Mouse (Mus musculus): Measurements from ENCODE around the gene Shpk. TPM values are rescaled to one million over a fixed set of nuclear protein-coding genes. Genes with fewer than 3 reads are reported as not detected.
A peak's percentile ranks its signal among the peaks of the same experiment; 100 is the strongest.

Gene Shpk
- total RNA-seq, 1 experiment: 2.3 TPM

- Histone ChIP-seq H3K9me3 (ENCODE audit: control insufficient read depth, insufficient read depth, low read depth, low read length) (no peaks in the 10 kb centered on the region), H3K4me1 (ENCODE audit: control insufficient read depth in 2 of 2, insufficient read depth in 2 of 2, low read length in 2 of 2, poor library complexity in 1 of 2) (no peaks in the 10 kb centered on the region), H3K9ac (ENCODE audit: insufficient read depth, low read depth, low read length, poor library complexity, severe bottlenecking) (no peak overlapping the region), H3K36me3 (ENCODE audit: control insufficient read depth, insufficient read depth, low read length, poor library complexity, severe bottlenecking) (no peaks in the 10 kb centered on the region), H3K27ac (ENCODE audit: insufficient read depth, low read depth, low read length, poor library complexity, severe bottlenecking) (no peak overlapping the region), H3K4me3 (ENCODE audit: insufficient read depth in 1 of 2, low read depth in 1 of 2, low read length in 2 of 2, poor library complexity in 1 of 2, severe bottlenecking in 1 of 2) (no peak overlapping the region)
- DNase-seq (ENCODE audit: low read depth, low spot score): no peak
- in situ Hi-C loops (cut with MboI; ENCODE audit: low sequenced_read_pairs in 2 of 2, unreplicated experiment in 2 of 2): no loop called here
- no peak for TF ChIP-seq ZNF384 (IDR thresholded peaks at IDR 0.05; ENCODE audit: low read depth, low read length)
- TF ChIP-seq CHD2 (IDR thresholded peaks at IDR 0.05; ENCODE audit: low read depth, low read length): no peak
- TF ChIP-seq MAFK (IDR thresholded peaks at IDR 0.05; ENCODE audit: insufficient read depth, low read depth, low read length): no peak
- TF ChIP-seq ZC3H11A (IDR thresholded peaks at IDR 0.05; ENCODE audit: borderline replicate concordance, low read depth, low read length): no peak
- no peak for TF ChIP-seq HCFC1 (IDR thresholded peaks at IDR 0.05; ENCODE audit: borderline replicate concordance, insufficient read depth, low read length)
Observed at GRCm38 (mm10) chr11:73161616-73162015, 37.6 kb upstream of the Shpk start.

GRCm38 (mm10) chr11:73162284-73162683, 37.0 kb upstream of the Shpk start:
- no peak overlapping the region for H3K4me3 ChIP-seq (ENCODE audit: insufficient read depth in 1 of 2, low read depth in 1 of 2, low read length in 2 of 2, poor library complexity in 1 of 2, severe bottlenecking in 1 of 2)
- no peaks in the 10 kb centered on the region for H3K36me3 ChIP-seq (ENCODE audit: control insufficient read depth, insufficient read depth, low read length, poor library complexity, severe bottlenecking)
- TF ChIP-seq ZNF384 (IDR thresholded peaks at IDR 0.05; ENCODE audit: low read depth, low read length): no peak
- no peak for TF ChIP-seq MAFK (IDR thresholded peaks at IDR 0.05; ENCODE audit: insufficient read depth, low read depth, low read length)
- no peak for TF ChIP-seq HCFC1 (IDR thresholded peaks at IDR 0.05; ENCODE audit: borderline replicate concordance, insufficient read depth, low read length)
- TF ChIP-seq ZC3H11A (IDR thresholded peaks at IDR 0.05; ENCODE audit: borderline replicate concordance, low read depth, low read length): no peak
- TF ChIP-seq CHD2 (IDR thresholded peaks at IDR 0.05; ENCODE audit: low read depth, low read length): no peak
- no peaks in the 10 kb centered on the region; a peak in 1 of 4 replicates for H3K4me1 ChIP-seq (ENCODE audit: control insufficient read depth in 2 of 2, insufficient read depth in 2 of 2, low read length in 2 of 2, poor library complexity in 1 of 2)
- in situ Hi-C loops (cut with MboI; ENCODE audit: low sequenced_read_pairs in 2 of 2, unreplicated experiment in 2 of 2): no loop called here
- H3K9ac ChIP-seq (ENCODE audit: insufficient read depth, low read depth, low read length, poor library complexity, severe bottlenecking): no peak overlapping the region
- no peak overlapping the region for H3K27ac ChIP-seq (ENCODE audit: insufficient read depth, low read depth, low read length, poor library complexity, severe bottlenecking)
- DNase-seq (ENCODE audit: low read depth, low spot score): no peak
- H3K9me3 ChIP-seq (ENCODE audit: control insufficient read depth, insufficient read depth, low read depth, low read length): no peaks in the 10 kb centered on the region

DNA sequence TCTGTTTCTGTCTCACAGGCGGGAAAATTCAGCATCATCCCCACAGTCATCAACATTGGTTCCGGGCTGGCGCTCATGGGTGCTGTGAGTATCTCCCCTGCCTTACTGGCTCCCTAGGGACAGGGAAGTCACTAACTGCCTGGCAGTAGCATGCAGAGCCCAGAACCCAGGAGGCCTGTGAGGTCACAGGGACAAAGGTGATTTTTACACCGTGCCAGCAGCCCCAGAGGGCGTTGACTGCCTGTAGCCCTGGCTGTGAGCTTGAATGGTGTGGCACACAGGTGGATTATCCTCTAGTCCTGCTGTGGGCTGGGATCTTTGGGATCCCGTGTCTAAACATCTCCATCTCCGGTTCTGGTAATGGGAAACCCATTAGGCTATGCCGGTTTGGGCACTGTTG, 31.2 kb upstream of the Shpk start:
- Histone ChIP-seq H3K36me3 (ENCODE audit: control insufficient read depth, insufficient read depth, low read length, poor library complexity, severe bottlenecking) (peaks cover 6% of the 10 kb centered on the region; the same call in 1 of the 2 replicates), H3K27ac (ENCODE audit: insufficient read depth, low read depth, low read length, poor library complexity, severe bottlenecking) (no peak overlapping the region), H3K9ac (ENCODE audit: insufficient read depth, low read depth, low read length, poor library complexity, severe bottlenecking) (peak overlapping the region; percentile 22; the same call in 1 of the 2 replicates), H3K4me3 (ENCODE audit: insufficient read depth in 1 of 2, low read depth in 1 of 2, low read length in 2 of 2, poor library complexity in 1 of 2, severe bottlenecking in 1 of 2) (peak overlapping the region; percentile 37 to 54), H3K4me1 (ENCODE audit: control insufficient read depth in 2 of 2, insufficient read depth in 2 of 2, low read length in 2 of 2, poor library complexity in 1 of 2) (peaks cover 0 to 3% of the 10 kb centered on the region in 2 experiments; a peak in 3 of 4 replicates), H3K9me3 (ENCODE audit: control insufficient read depth, insufficient read depth, low read depth, low read length) (no peaks in the 10 kb centered on the region)
- in situ Hi-C loops (cut with MboI; ENCODE audit: low sequenced_read_pairs in 2 of 2, unreplicated experiment in 2 of 2): no loop called here
- TF ChIP-seq CHD2 (IDR thresholded peaks at IDR 0.05; ENCODE audit: low read depth, low read length) (no peak), MAFK (IDR thresholded peaks at IDR 0.05; ENCODE audit: insufficient read depth, low read depth, low read length) (no peak), ZC3H11A (IDR thresholded peaks at IDR 0.05; ENCODE audit: borderline replicate concordance, low read depth, low read length) (no peak), HCFC1 (IDR thresholded peaks at IDR 0.05; ENCODE audit: borderline replicate concordance, insufficient read depth, low read length) (no peak), ZNF384 (IDR thresholded peaks at IDR 0.05; ENCODE audit: low read depth, low read length) (no peak)
- no peak for DNase-seq (ENCODE audit: low read depth, low spot score)

DNA sequence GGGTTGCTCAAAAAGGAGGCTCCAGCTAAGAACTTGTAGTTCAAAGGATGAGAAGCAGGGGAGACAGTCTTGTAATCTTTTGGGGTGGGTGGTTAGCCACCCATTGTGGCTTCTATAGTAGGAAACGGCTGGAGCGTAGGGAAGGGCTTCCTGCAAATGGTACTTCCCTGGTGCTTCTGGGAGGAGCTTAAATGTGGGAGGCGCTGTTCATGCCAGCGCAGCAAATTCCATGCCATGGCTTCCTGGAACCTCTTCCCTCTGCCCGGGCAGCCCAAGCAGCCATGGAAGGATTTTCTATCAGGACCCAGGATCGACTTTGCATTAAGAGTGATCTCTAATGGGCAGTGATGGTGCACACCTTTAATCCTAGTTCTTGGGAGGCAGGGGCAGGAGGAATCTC, 30.7 kb upstream of the Shpk start:
- in situ Hi-C loops (cut with MboI; ENCODE audit: low sequenced_read_pairs in 2 of 2, unreplicated experiment in 2 of 2): no loop called here
- no peak overlapping the region for H3K9ac ChIP-seq (ENCODE audit: insufficient read depth, low read depth, low read length, poor library complexity, severe bottlenecking)
- H3K36me3 ChIP-seq (ENCODE audit: control insufficient read depth, insufficient read depth, low read length, poor library complexity, severe bottlenecking): peaks cover 6% of the 10 kb centered on the region; the same call in 1 of the 2 replicates
- no peak for TF ChIP-seq ZNF384 (IDR thresholded peaks at IDR 0.05; ENCODE audit: low read depth, low read length)
- no peak for TF ChIP-seq HCFC1 (IDR thresholded peaks at IDR 0.05; ENCODE audit: borderline replicate concordance, insufficient read depth, low read length)
- TF ChIP-seq ZC3H11A (IDR thresholded peaks at IDR 0.05; ENCODE audit: borderline replicate concordance, low read depth, low read length): no peak
- no peak for TF ChIP-seq CHD2 (IDR thresholded peaks at IDR 0.05; ENCODE audit: low read depth, low read length)
- TF ChIP-seq MAFK (IDR thresholded peaks at IDR 0.05; ENCODE audit: insufficient read depth, low read depth, low read length): peak; percentile 73
- no peak overlapping the region for H3K27ac ChIP-seq (ENCODE audit: insufficient read depth, low read depth, low read length, poor library complexity, severe bottlenecking)
- no peaks in the 10 kb centered on the region for H3K9me3 ChIP-seq (ENCODE audit: control insufficient read depth, insufficient read depth, low read depth, low read length)
- H3K4me1 ChIP-seq (ENCODE audit: control insufficient read depth in 2 of 2, insufficient read depth in 2 of 2, low read length in 2 of 2, poor library complexity in 1 of 2): peaks cover 0 to 3% of the 10 kb centered on the region in 2 experiments; a peak in 3 of 4 replicates
- peak overlapping the region in 1 of 2 experiments; percentile 54; a peak in 1 of 4 replicates for H3K4me3 ChIP-seq (ENCODE audit: insufficient read depth in 1 of 2, low read depth in 1 of 2, low read length in 2 of 2, poor library complexity in 1 of 2, severe bottlenecking in 1 of 2)
- no peak for DNase-seq (ENCODE audit: low read depth, low spot score)

All from ES-E14 (cell line).